Mouse (Mus musculus): ENCODE measurements around the gene Lonp2. TPM values are rescaled to one million over a fixed set of nuclear protein-coding genes. Genes with fewer than 3 reads are reported as not detected.

The Lonp2 gene
- polyA plus RNA-seq, 1 experiment from 2014 or later = 63.2 TPM

DNA sequence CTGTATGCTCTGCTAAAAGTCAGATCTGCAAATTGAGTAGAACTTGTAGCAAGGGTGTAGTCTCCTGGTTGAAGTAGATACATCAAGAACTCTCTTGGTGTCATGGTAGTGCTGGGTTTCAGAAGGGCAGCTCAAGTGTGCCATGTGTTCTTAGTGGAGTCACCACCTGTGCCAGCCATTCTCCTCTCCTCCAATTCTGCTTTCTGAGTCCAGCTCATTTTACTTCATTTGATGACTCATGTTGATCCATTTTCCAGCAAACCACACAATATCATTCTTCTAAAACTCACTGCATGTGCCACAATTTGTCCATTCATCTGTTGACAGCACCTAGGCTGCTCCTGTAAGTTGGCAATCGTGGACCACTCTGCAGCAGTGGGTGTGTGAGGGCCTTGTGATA, 68.3 kb downstream of the Lonp2 start:
- Histone ChIP-seq H3K36me3 (peaks cover 14% of the 10 kb centered on the region; the same call in 1 of the 2 replicates), H3K4me2 (no peak overlapping the region), H3K9ac (no peak overlapping the region), H3K9me3 (replicated peaks) (no peaks in the 10 kb centered on the region), H3K4me3 (replicated peaks) (no peak overlapping the region), H3K4me1 (no peaks in the 10 kb centered on the region), H3K27ac (no peak overlapping the region), H3K27me3 (no peaks in the 10 kb centered on the region)
- 81% methylated on average over 1 of the region's 1 CpGs for WGBS
- no peak for ATAC-seq (replicated peaks; ENCODE audit: low FRiP score)

- Histone ChIP-seq H3K36me3 (peaks cover 8% of the 10 kb centered on the region; the same call in 1 of the 2 replicates), H3K4me2 (no peak overlapping the region), H3K4me3 (replicated peaks) (no peak overlapping the region), H3K27me3 (no peaks in the 10 kb centered on the region), H3K27ac (no peak overlapping the region), H3K9me3 (replicated peaks) (no peaks in the 10 kb centered on the region), H3K9ac (no peak overlapping the region), H3K4me1 (0 out of 2 replicates have a peak, but pooled peaks cover 2% of the 10 kb centered on the region)
- ATAC-seq (replicated peaks; ENCODE audit: low FRiP score) = no peak
- 90% methylated on average over 1 of the region's 1 CpGs for WGBS
Measured at GRCm38 (mm10) chr8:86694011-86694410, 70.2 kb downstream of the Lonp2 start.

DNA sequence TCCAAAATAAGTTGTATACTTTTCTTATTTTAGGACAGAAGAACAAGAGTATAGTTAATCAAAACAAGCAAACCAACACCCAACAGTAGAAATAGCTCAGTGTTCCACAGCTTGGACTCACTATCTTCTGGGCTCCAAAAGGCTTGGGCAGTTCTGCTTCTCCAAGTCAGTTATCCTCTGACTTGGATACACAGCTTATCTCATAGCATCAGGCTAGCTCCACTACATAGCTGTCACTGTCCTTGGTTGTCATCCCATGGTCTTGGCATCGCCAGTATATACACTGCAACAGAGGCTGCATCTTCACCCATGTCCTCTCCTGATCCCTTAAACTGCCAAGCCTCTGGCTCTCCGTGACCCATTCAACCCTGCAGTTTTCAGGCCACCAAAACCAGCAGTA, 71.9 kb downstream of the Lonp2 start:
- no peak overlapping the region for H3K4me3 ChIP-seq (replicated peaks)
- H3K9ac ChIP-seq = no peak overlapping the region
- no peak overlapping the region for H3K4me2 ChIP-seq
- 83% methylated on average over 2 of the region's 2 CpGs for WGBS
- no peaks in the 10 kb centered on the region for H3K27me3 ChIP-seq
- 0 out of 2 replicates have a peak, but pooled peaks cover 8% of the 10 kb centered on the region for H3K36me3 ChIP-seq
- H3K9me3 ChIP-seq (replicated peaks) = no peaks in the 10 kb centered on the region
- ATAC-seq (replicated peaks; ENCODE audit: low FRiP score) = no peak
- H3K4me1 ChIP-seq = 0 out of 2 replicates have a peak, but pooled peaks cover 4% of the 10 kb centered on the region
- H3K27ac ChIP-seq = no peak overlapping the region

DNA sequence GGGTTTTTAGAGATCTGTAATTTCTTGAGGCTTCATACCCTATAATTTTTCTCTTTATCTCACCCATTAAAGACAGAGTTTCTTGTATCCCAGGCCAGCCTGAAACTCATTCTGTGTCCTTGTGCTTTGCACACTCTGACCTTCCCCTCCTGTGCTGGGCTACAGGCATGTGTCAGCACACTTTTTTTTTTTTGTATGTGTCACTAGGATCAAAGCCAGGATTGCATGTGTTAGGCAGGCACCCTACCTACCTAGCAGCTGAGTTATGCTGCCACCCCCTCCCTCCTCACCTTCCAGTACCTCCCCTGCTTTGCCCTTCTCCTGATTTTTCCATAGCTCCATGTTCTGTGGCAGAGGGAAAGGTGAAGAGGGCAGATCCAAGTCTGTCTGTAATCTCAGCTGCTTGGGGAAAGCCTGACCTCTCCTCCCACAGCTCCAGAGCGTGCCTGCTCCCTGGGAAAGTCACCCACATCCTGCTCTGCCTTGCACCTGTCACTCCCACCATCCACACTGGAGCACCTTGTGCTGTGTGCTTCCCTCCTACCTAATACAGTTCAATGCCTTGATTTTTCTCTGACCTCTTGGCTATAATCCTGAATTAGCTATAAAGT, 75.1 kb downstream of the Lonp2 start:
- no peak for ATAC-seq (replicated peaks; ENCODE audit: low FRiP score)
- 35% methylated on average over 1 of the region's 1 CpGs for WGBS
- H3K36me3 ChIP-seq = 0 out of 2 replicates have a peak, but pooled peaks cover 8% of the 10 kb centered on the region
- no peaks in the 10 kb centered on the region for H3K9me3 ChIP-seq (replicated peaks)
- no peak overlapping the region for H3K4me3 ChIP-seq (replicated peaks)
- no peak overlapping the region for H3K27ac ChIP-seq
- 0 out of 2 replicates have a peak, but pooled peaks cover 4% of the 10 kb centered on the region for H3K4me1 ChIP-seq
- H3K4me2 ChIP-seq = no peak overlapping the region
- H3K27me3 ChIP-seq = no peaks in the 10 kb centered on the region
- no peak overlapping the region for H3K9ac ChIP-seq

GRCm38 (mm10) chr8:86699471-86699870, 75.6 kb downstream of the Lonp2 start:
- Histone ChIP-seq H3K27me3 (no peaks in the 10 kb centered on the region), H3K4me1 (0 out of 2 replicates have a peak, but pooled peaks cover 4% of the 10 kb centered on the region), H3K27ac (no peak overlapping the region), H3K4me3 (replicated peaks) (no peak overlapping the region), H3K9ac (no peak overlapping the region), H3K4me2 (no peak overlapping the region), H3K9me3 (replicated peaks) (no peaks in the 10 kb centered on the region), H3K36me3 (0 out of 2 replicates have a peak, but pooled peaks cover 5% of the 10 kb centered on the region)
- WGBS = 75% methylated on average over 12 of the region's 12 CpGs
- no peak for ATAC-seq (replicated peaks; ENCODE audit: low FRiP score)

- Histone ChIP-seq H3K4me1 (0 out of 2 replicates have a peak, but pooled peaks cover 4% of the 10 kb centered on the region), H3K9me3 (replicated peaks) (no peaks in the 10 kb centered on the region), H3K9ac (no peak overlapping the region), H3K27me3 (no peaks in the 10 kb centered on the region), H3K27ac (no peak overlapping the region), H3K4me3 (replicated peaks) (no peak overlapping the region), H3K4me2 (no peak overlapping the region), H3K36me3 (0 out of 2 replicates have a peak, but pooled peaks cover 4% of the 10 kb centered on the region)
- WGBS = 87% methylated on average over 3 of the region's 3 CpGs
- ATAC-seq (replicated peaks; ENCODE audit: low FRiP score) = no peak
Measured at GRCm38 (mm10) chr8:86702453-86702852, 78.6 kb downstream of the Lonp2 start.

DNA sequence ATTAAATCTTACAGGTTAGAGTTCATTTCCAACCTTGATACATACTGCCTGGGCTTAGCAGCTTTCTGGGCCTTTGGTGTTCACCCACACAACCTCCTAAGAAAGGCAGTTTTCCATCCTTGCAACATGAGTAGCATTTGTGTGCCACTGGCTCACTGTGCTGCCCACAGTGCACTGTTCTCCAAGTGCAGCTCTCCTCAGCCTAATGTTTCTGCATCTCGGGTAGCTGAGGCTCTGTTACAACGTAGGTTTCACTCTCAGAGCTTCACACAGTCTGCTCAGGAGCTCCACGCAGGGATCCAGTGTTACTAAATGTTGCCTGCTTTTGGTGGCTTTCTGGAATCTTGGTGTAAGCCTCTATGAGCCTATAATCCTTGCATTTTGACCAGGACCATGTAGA, 81.5 kb downstream of the Lonp2 start:
- Histone ChIP-seq H3K9ac (no peak overlapping the region), H3K4me3 (replicated peaks) (no peak overlapping the region), H3K36me3 (peaks cover 14% of the 10 kb centered on the region), H3K27ac (no peak overlapping the region), H3K4me1 (no peaks in the 10 kb centered on the region), H3K27me3 (no peaks in the 10 kb centered on the region), H3K4me2 (no peak overlapping the region), H3K9me3 (replicated peaks) (no peaks in the 10 kb centered on the region)
- WGBS = 84% methylated on average over 3 of the region's 3 CpGs
- no peak for ATAC-seq (replicated peaks; ENCODE audit: low FRiP score)

- H3K9me3 ChIP-seq (replicated peaks) = no peaks in the 10 kb centered on the region
- 59% methylated on average over 5 of the region's 5 CpGs for WGBS
- no peaks in the 10 kb centered on the region for H3K4me1 ChIP-seq
- no peak overlapping the region for H3K4me3 ChIP-seq (replicated peaks)
- H3K9ac ChIP-seq = no peak overlapping the region
- no peaks in the 10 kb centered on the region for H3K27me3 ChIP-seq
- H3K4me2 ChIP-seq = no peak overlapping the region
- no peak for ATAC-seq (replicated peaks; ENCODE audit: low FRiP score)
- no peak overlapping the region for H3K27ac ChIP-seq
- H3K36me3 ChIP-seq = peaks cover 14% of the 10 kb centered on the region
Measured at GRCm38 (mm10) chr8:86706756-86707155, 82.9 kb downstream of the Lonp2 start.

DNA sequence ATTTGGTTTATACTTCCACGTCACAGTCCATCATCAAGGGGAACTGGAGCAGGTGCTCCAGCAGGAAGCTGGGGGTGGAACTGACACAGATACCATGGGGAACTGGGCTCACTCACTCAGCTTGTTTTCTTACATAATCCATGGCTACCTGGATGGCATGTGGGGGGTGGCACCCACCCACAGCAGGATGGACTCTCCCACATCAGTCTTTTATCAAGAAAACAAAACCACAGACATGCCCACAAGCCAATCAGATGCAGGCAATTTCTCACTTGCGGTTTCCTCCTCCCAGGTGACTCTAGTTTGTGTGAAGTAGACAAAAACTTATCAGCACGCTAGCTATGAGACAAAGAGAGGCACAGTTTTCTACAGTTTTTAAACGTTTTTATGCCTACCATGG, 84.0 kb downstream of the Lonp2 start:
- 74% methylated on average over 4 of the region's 4 CpGs for WGBS
- no peak overlapping the region for H3K4me2 ChIP-seq
- no peak overlapping the region for H3K27ac ChIP-seq
- peaks cover 17% of the 10 kb centered on the region for H3K36me3 ChIP-seq
- no peak overlapping the region for H3K9ac ChIP-seq
- H3K9me3 ChIP-seq (replicated peaks) = no peaks in the 10 kb centered on the region
- H3K4me3 ChIP-seq (replicated peaks) = no peak overlapping the region
- ATAC-seq (replicated peaks; ENCODE audit: low FRiP score) = no peak
- no peaks in the 10 kb centered on the region for H3K4me1 ChIP-seq
- no peaks in the 10 kb centered on the region for H3K27me3 ChIP-seq

GRCm38 (mm10) chr8:86712594-86712993, 88.8 kb downstream of the Lonp2 start:
- Histone ChIP-seq H3K9ac (no peak overlapping the region), H3K36me3 (peaks cover 46% of the 10 kb centered on the region), H3K27ac (no peak overlapping the region), H3K27me3 (no peaks in the 10 kb centered on the region), H3K9me3 (replicated peaks) (no peaks in the 10 kb centered on the region), H3K4me2 (no peak overlapping the region), H3K4me3 (replicated peaks) (no peak overlapping the region), H3K4me1 (no peaks in the 10 kb centered on the region)
- WGBS = 92% methylated on average over 3 of the region's 3 CpGs
- ATAC-seq (replicated peaks; ENCODE audit: low FRiP score) = no peak

DNA sequence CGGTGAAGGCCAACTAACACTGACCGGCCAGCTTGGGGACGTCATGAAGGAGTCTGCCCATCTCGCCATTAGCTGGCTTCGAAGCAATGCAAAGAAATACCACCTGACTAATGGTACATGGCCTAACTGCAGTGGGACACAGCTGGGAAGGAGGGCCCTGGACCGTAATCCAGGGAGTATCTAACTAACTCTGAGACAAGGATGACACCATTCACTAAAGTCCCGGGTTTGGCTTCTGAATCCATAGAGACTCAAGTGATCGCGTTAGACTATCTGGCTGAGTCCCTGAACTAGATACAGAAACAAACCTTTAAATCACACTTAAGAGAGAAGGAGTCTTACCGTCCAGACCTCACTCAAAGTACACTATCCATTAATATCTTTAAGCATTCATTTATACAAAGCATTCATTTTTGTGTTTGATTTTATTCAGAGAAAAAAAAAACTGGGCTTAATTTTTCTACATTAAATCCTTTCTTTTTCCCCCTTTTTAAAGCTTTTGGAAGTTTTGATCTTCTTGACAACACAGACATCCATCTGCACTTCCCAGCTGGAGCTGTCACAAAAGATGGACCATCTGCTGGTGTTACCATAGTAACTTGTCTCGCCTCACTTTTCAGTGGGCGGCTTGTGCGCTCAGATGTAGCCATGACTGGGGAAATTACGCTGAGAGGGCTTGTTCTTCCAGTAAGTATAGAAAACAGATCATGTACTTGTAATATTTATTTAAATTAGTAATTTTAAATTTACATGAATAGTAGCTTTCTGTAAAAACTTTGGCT, 89.8 kb downstream of the Lonp2 start:
- no peak for ATAC-seq (replicated peaks; ENCODE audit: low FRiP score)
- Histone ChIP-seq H3K27ac (no peak overlapping the region), H3K4me2 (no peak overlapping the region), H3K9ac (no peak overlapping the region), H3K27me3 (no peaks in the 10 kb centered on the region), H3K9me3 (replicated peaks) (no peaks in the 10 kb centered on the region), H3K4me3 (replicated peaks) (no peak overlapping the region), H3K4me1 (no peaks in the 10 kb centered on the region), H3K36me3 (peaks cover 55% of the 10 kb centered on the region)
- 68% methylated on average over 14 of the region's 14 CpGs for WGBS

GRCm38 (mm10) chr8:86718332-86718994, 94.6 kb downstream of the Lonp2 start:
- H3K36me3 ChIP-seq = peaks cover 68% of the 10 kb centered on the region
- 91% methylated on average over 2 of the region's 2 CpGs for WGBS
- H3K27me3 ChIP-seq = no peaks in the 10 kb centered on the region
- no peak overlapping the region for H3K4me2 ChIP-seq
- no peak for ATAC-seq (replicated peaks; ENCODE audit: low FRiP score)
- no peak overlapping the region for H3K4me3 ChIP-seq (replicated peaks)
- no peak overlapping the region for H3K9ac ChIP-seq
- H3K4me1 ChIP-seq = no peaks in the 10 kb centered on the region
- H3K9me3 ChIP-seq (replicated peaks) = no peaks in the 10 kb centered on the region
- H3K27ac ChIP-seq = no peak overlapping the region

Measured in kidney, embryonic 15.5 days (tissue).